23 mouse cellular contexts compared by ENCODE assay signal in the genomic region with DNA sequence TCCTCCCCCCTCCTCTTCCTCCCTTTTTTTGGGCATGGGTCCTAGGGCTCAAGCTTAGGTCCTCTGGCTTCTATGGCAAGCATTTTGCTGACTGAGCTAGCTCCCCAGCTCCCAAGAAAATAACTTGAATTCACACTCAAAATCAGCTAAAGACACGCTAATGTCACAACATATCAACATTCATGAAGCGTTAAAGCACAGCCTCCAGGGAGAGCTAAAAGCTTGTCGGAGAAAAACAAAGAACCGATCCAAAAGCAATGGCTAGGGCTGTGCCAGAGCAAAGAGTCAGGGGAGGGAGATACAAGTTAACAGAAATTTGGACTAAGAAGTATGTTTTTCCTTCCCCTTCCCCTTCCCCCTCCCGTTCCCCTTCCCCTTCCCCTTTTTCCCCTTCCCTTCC. TPM values are rescaled to one million over a fixed set of nuclear protein-coding genes. Genes with fewer than 3 reads are reported as not detected.
A peak's percentile ranks its signal among the peaks of the same experiment; 100 is the strongest.
DNase-seq lines count a peak whose midpoint lies in the region; ATAC-seq and TF ChIP-seq lines count a peak whose summit lies in the region.
"Had no signal": no experiment of that assay in that cellular context is flagged by ENCODE, and none has a peak within 500 bp of the region (broad histone marks: within the 10 kb centered on the region; RNA-seq: fewer than 3 reads in every experiment).

No protein-coding gene starts in this region.

- H3K4me2 ChIP-seq in embryonic facial prominence, embryonic 14.5 days (ENCODE audit: low read depth, low read length), result no peak overlapping the region
- H3K4me2 ChIP-seq in hindbrain, postnatal 0 days (ENCODE audit: low read depth, low read length), result no peak overlapping the region
- no peak overlapping the region for H3K4me2 ChIP-seq in hindbrain, embryonic 14.5 days (replicated peaks)
- no peak overlapping the region for H3K4me2 ChIP-seq in midbrain, postnatal 0 days (ENCODE audit: low read depth, low read length, poor library complexity, severe bottlenecking)
- no peak overlapping the region for H3K4me2 ChIP-seq in midbrain, embryonic 16.5 days (ENCODE audit: low read length)
- H3K4me2 ChIP-seq: embryonic facial prominence, embryonic 15.5 days; heart, embryonic 13.5 days had no signal

- H3K27ac ChIP-seq in embryonic facial prominence, embryonic 14.5 days (replicated peaks; ENCODE audit: low read depth, low read length), result no peak overlapping the region
- H3K27ac ChIP-seq in embryonic facial prominence, embryonic 10.5 days (replicated peaks), result no peak overlapping the region
- H3K27ac ChIP-seq in hindbrain, postnatal 0 days, result no peak overlapping the region
- H3K27ac ChIP-seq in hindbrain, embryonic 14.5 days, result no peak overlapping the region
- no peak overlapping the region for H3K27ac ChIP-seq in midbrain, postnatal 0 days (ENCODE audit: low read depth, low read length)
- no peak overlapping the region for H3K27ac ChIP-seq in midbrain, embryonic 16.5 days (ENCODE audit: low read length)
- H3K27ac ChIP-seq: embryonic facial prominence, embryonic 15.5 days; forebrain, embryonic 10.5 days; gastrocnemius, adult 2 months; heart, embryonic 13.5 days had no signal

- H3K9me3 ChIP-seq in embryonic facial prominence, embryonic 14.5 days (ENCODE audit: control insufficient read depth, low read length), result no peaks in the 10 kb centered on the region
- H3K9me3 ChIP-seq in embryonic facial prominence, embryonic 10.5 days, result no peaks in the 10 kb centered on the region
- H3K9me3 ChIP-seq in hindbrain, postnatal 0 days (ENCODE audit: low read length), result no peaks in the 10 kb centered on the region
- no peaks in the 10 kb centered on the region for H3K9me3 ChIP-seq in hindbrain, embryonic 14.5 days (ENCODE audit: control insufficient read depth, low read length)
- no peaks in the 10 kb centered on the region for H3K9me3 ChIP-seq in midbrain, postnatal 0 days (ENCODE audit: low read length)
- no peaks in the 10 kb centered on the region for H3K9me3 ChIP-seq in midbrain, embryonic 16.5 days (replicated peaks; ENCODE audit: control insufficient read depth, low read length, poor library complexity, severe bottlenecking)
- H3K9me3 ChIP-seq: embryonic facial prominence, embryonic 15.5 days; forebrain, embryonic 10.5 days; heart, embryonic 13.5 days had no signal

- DNase-seq in embryonic facial prominence, embryonic 14.5 days (ENCODE audit: low spot score), result peak; percentile 51
- DNase-seq in embryonic facial prominence, embryonic 10.5 days (ENCODE audit: low spot score), result no peak
- DNase-seq in hindbrain, postnatal 0 days (ENCODE audit: low spot score), result peak; percentile 40
- no peak for DNase-seq in hindbrain, embryonic 14.5 days (ENCODE audit: low spot score)
- DNase-seq in midbrain, postnatal 0 days (ENCODE audit: low spot score), result peak; percentile 48
- peak; percentile 64 for DNase-seq in brain, embryonic 14.5 days (ENCODE audit: low read depth)
- no peak for DNase-seq in lung, adult 2 months
- DNase-seq: adrenal gland, postnatal 10 days; B cell, adult 2 months; cerebellum, adult 18-20 months; cerebellum, adult 9-11 months; cerebellum, postnatal 36 days; gastrocnemius, adult 2 months; gastrocnemius, postnatal 25 days; heart, postnatal 36 days had no signal

- H3K4me3 ChIP-seq in embryonic facial prominence, embryonic 14.5 days (ENCODE audit: low read depth, low read length), result no peak overlapping the region
- no peak overlapping the region for H3K4me3 ChIP-seq in embryonic facial prominence, embryonic 10.5 days
- H3K4me3 ChIP-seq in hindbrain, postnatal 0 days (ENCODE audit: low read length), result no peak overlapping the region
- H3K4me3 ChIP-seq in hindbrain, embryonic 14.5 days (replicated peaks; ENCODE audit: low read length), result no peak overlapping the region
- no peak overlapping the region for H3K4me3 ChIP-seq in midbrain, postnatal 0 days (ENCODE audit: low read depth, low read length)
- H3K4me3 ChIP-seq in midbrain, embryonic 16.5 days (ENCODE audit: low read depth, low read length), result no peak overlapping the region
- H3K4me3 ChIP-seq in lung, adult 2 months (replicated peaks; ENCODE audit: extremely low read depth, low read depth, low read length), result no peak overlapping the region
- H3K4me3 ChIP-seq: embryonic facial prominence, embryonic 15.5 days; erythroblast, embryonic 14.5 days; forebrain, embryonic 10.5 days; gastrocnemius, adult 2 months; heart, embryonic 13.5 days had no signal

- no peaks in the 10 kb centered on the region for H3K27me3 ChIP-seq in embryonic facial prominence, embryonic 14.5 days (replicated peaks; ENCODE audit: control insufficient read depth, insufficient read depth, low read length)
- peaks cover 6% of the 10 kb centered on the region; the same call in 1 of the 2 replicates for H3K27me3 ChIP-seq in embryonic facial prominence, embryonic 10.5 days (replicated peaks; ENCODE audit: low read depth, poor library complexity, severe bottlenecking)
- no peaks in the 10 kb centered on the region for H3K27me3 ChIP-seq in hindbrain, postnatal 0 days (ENCODE audit: insufficient read depth, low read length)
- H3K27me3 ChIP-seq in hindbrain, embryonic 14.5 days (ENCODE audit: control insufficient read depth, insufficient read depth, low read length), result no peaks in the 10 kb centered on the region
- no peaks in the 10 kb centered on the region for H3K27me3 ChIP-seq in midbrain, postnatal 0 days (ENCODE audit: insufficient read depth, low read length)
- no peaks in the 10 kb centered on the region for H3K27me3 ChIP-seq in midbrain, embryonic 16.5 days (ENCODE audit: control insufficient read depth, insufficient read depth, low read depth, low read length)
- H3K27me3 ChIP-seq: embryonic facial prominence, embryonic 15.5 days; heart, embryonic 13.5 days had no signal

- TF ChIP-seq CTCF in hindbrain, postnatal 0 days (IDR thresholded peaks at IDR 0.05; ENCODE audit: low read depth), result no peak
- 0 out of 2 replicates have a peak, but pooled peaks have one; percentile 3 for TF ChIP-seq CTCF in midbrain, postnatal 0 days (IDR thresholded peaks at IDR 0.05)
- no peak for TF ChIP-seq CTCF in brain, embryonic 14.5 days (IDR thresholded peaks at IDR 0.05; ENCODE audit: borderline replicate concordance, extremely low read depth, insufficient read depth, insufficient read length)
- no peak for TF ChIP-seq CTCF in lung, adult 2 months (IDR thresholded peaks at IDR 0.05; ENCODE audit: insufficient read depth, low read length)

- no peak for ATAC-seq in embryonic facial prominence, embryonic 14.5 days (ENCODE audit: low read depth)
- ATAC-seq in hindbrain, postnatal 0 days, result no peak
- ATAC-seq in hindbrain, embryonic 14.5 days (ENCODE audit: low FRiP score), result no peak
- no peak for ATAC-seq in midbrain, postnatal 0 days (ENCODE audit: low FRiP score)
- ATAC-seq in midbrain, embryonic 16.5 days, result no peak
- ATAC-seq: CD4-positive, CD25-positive, alpha-beta regulatory T cell, adult 4 months had no signal

- H3K4me1 ChIP-seq in embryonic facial prominence, embryonic 14.5 days (ENCODE audit: control insufficient read depth, insufficient read depth, low read length), result peaks cover 13% of the 10 kb centered on the region; the same call in 1 of the 2 replicates
- H3K4me1 ChIP-seq in embryonic facial prominence, embryonic 10.5 days, result peaks cover 19% of the 10 kb centered on the region
- 0 out of 2 replicates have a peak, but pooled peaks cover 7% of the 10 kb centered on the region for H3K4me1 ChIP-seq in hindbrain, postnatal 0 days (ENCODE audit: insufficient read depth, low read length)
- H3K4me1 ChIP-seq in hindbrain, embryonic 14.5 days (replicated peaks; ENCODE audit: control insufficient read depth, insufficient read depth, low read length), result peaks cover 27% of the 10 kb centered on the region
- no peaks in the 10 kb centered on the region; the same call in 1 of the 2 replicates for H3K4me1 ChIP-seq in midbrain, postnatal 0 days (ENCODE audit: insufficient read depth, low read length)
- peaks cover 12% of the 10 kb centered on the region for H3K4me1 ChIP-seq in midbrain, embryonic 16.5 days (ENCODE audit: control insufficient read depth, insufficient read depth, low read length)
- no peaks in the 10 kb centered on the region for H3K4me1 ChIP-seq in lung, adult 2 months (ENCODE audit: control insufficient read depth, insufficient read depth, low read length)

- H3K36me3 ChIP-seq in embryonic facial prominence, embryonic 14.5 days (ENCODE audit: control insufficient read depth, insufficient read depth, low read length), result no peaks in the 10 kb centered on the region
- H3K36me3 ChIP-seq in embryonic facial prominence, embryonic 10.5 days (replicated peaks), result no peaks in the 10 kb centered on the region
- no peaks in the 10 kb centered on the region for H3K36me3 ChIP-seq in hindbrain, postnatal 0 days (ENCODE audit: insufficient read depth, low read length)
- no peaks in the 10 kb centered on the region for H3K36me3 ChIP-seq in hindbrain, embryonic 14.5 days (replicated peaks; ENCODE audit: control insufficient read depth, insufficient read depth)
- H3K36me3 ChIP-seq in midbrain, postnatal 0 days (ENCODE audit: insufficient read depth, low read length), result no peaks in the 10 kb centered on the region
- no peaks in the 10 kb centered on the region for H3K36me3 ChIP-seq in midbrain, embryonic 16.5 days (ENCODE audit: control insufficient read depth, insufficient read depth, low read length)
- H3K36me3 ChIP-seq: embryonic facial prominence, embryonic 15.5 days; forebrain, embryonic 10.5 days; heart, embryonic 13.5 days had no signal

- no peak for TF ChIP-seq POLR2A in brain, embryonic 14.5 days (IDR thresholded peaks at IDR 0.05; ENCODE audit: borderline replicate concordance, extremely low read depth, insufficient read depth, insufficient read length, poor library complexity, severe bottlenecking)
- TF ChIP-seq POLR2A in lung, adult 2 months (IDR thresholded peaks at IDR 0.05; ENCODE audit: borderline replicate concordance, extremely low read depth, low read depth, low read length), result no peak

- WGBS in embryonic facial prominence, embryonic 14.5 days, result 42% methylated on average over 5 of the region's 5 CpGs
- 63% methylated on average over 5 of the region's 5 CpGs for WGBS in embryonic facial prominence, embryonic 10.5 days
- WGBS in hindbrain, postnatal 0 days, result 15% methylated on average over 5 of the region's 5 CpGs
- 38% methylated on average over 5 of the region's 5 CpGs for WGBS in hindbrain, embryonic 14.5 days
- WGBS in midbrain, postnatal 0 days, result 21% methylated on average over 5 of the region's 5 CpGs
- 32% methylated on average over 5 of the region's 5 CpGs for WGBS in midbrain, embryonic 16.5 days
- 46% methylated on average over 5 of the region's 5 CpGs for WGBS in lung, adult 2 months

- H3K9ac ChIP-seq in embryonic facial prominence, embryonic 14.5 days (ENCODE audit: low read depth, low read length), result no peak overlapping the region
- no peak overlapping the region for H3K9ac ChIP-seq in hindbrain, postnatal 0 days (replicated peaks; ENCODE audit: low read length)
- H3K9ac ChIP-seq in hindbrain, embryonic 14.5 days, result no peak overlapping the region
- no peak overlapping the region for H3K9ac ChIP-seq in midbrain, postnatal 0 days (replicated peaks; ENCODE audit: low read length, poor library complexity, severe bottlenecking)
- no peak overlapping the region for H3K9ac ChIP-seq in midbrain, embryonic 16.5 days (ENCODE audit: low read depth, low read length)
- H3K9ac ChIP-seq: embryonic facial prominence, embryonic 15.5 days; heart, embryonic 13.5 days had no signal

RNA-seq across cellular contexts. Expression of gene Arhgap8, which starts 58.7 kb away (rescaled TPM):
- polyA plus RNA-seq in embryonic facial prominence, embryonic 14.5 days (2014; fragmentation: Nextera tagmentation; extraction: Ambion mirVana), result 3.1 and 4.6 TPM in 2 replicates
- 5.9 and 6.6 TPM in 2 replicates for polyA plus RNA-seq in embryonic facial prominence, embryonic 10.5 days (2016; fragmentation: Nextera tagmentation; extraction: Ambion mirVana)
- 0.26 and 1.0 TPM in 2 replicates for total RNA-seq in hindbrain, postnatal 0 days (2014; rRNA removed)
- polyA plus RNA-seq in hindbrain, postnatal 0 days (2015; fragmentation: Nextera tagmentation; extraction: Ambion mirVana), result 0.72 and 0.80 TPM in 2 replicates
- 0.87 and 1.0 TPM in 2 replicates for polyA plus RNA-seq in hindbrain, embryonic 14.5 days (2014; fragmentation: Nextera tagmentation; extraction: Ambion mirVana)
- total RNA-seq in midbrain, postnatal 0 days (2014; rRNA removed), result 0.44 and 0.61 TPM in 2 replicates
- 0.33 and 0.53 TPM in 2 replicates for polyA plus RNA-seq in midbrain, postnatal 0 days (2015; fragmentation: Nextera tagmentation; extraction: Ambion mirVana)
- 0.35 and 0.39 TPM in 2 replicates for polyA plus RNA-seq in midbrain, embryonic 16.5 days (2015; fragmentation: Nextera tagmentation; extraction: Ambion mirVana)
- polyA plus RNA-seq in brain, embryonic 14.5 days (2012; rRNA removed), result 0.44 and 0.81 TPM in 2 replicates
- 20.3 and 22.1 TPM in 2 replicates for polyA plus RNA-seq in lung, adult 2 months (2012; rRNA removed)
- total RNA-seq: granulocyte monocyte progenitor cell, adult 5-6 weeks; MEL had no signal
- polyA plus RNA-seq: CD4-positive, CD25-positive, alpha-beta regulatory T cell, adult 4 months; erythroblast, embryonic 14.5 days had no signal

Comparison
In these comparisons a context has a peak if more than half of its experiments do, and no peak if none do; other contexts are left out.
1. DNase-seq: peak in embryonic facial prominence, embryonic 14.5 days (single experiment), hindbrain, postnatal 0 days (single experiment), midbrain, postnatal 0 days (single experiment) and brain, embryonic 14.5 days (single experiment); none in embryonic facial prominence, embryonic 10.5 days (single experiment), hindbrain, embryonic 14.5 days (single experiment) and lung, adult 2 months (single experiment).